Mouse (Mus musculus) megakaryocyte, embryonic 14.5 days (primary cell): Measurements from ENCODE around the gene Pex1.

Experiments
- FLI1 ChIP-seq: IDR thresholded peaks from 2 replicates; pipeline ENCODE4 v1.6.1; 2012; ENCODE audit warnings: low read length, inconsistent platforms, mixed read lengths
- GATA1 ChIP-seq: IDR thresholded peaks from 3 replicates; pipeline ENCODE4 v1.6.1; 2012; ENCODE audit warnings: mixed read lengths, low read length, inconsistent platforms, borderline replicate concordance

DNA sequence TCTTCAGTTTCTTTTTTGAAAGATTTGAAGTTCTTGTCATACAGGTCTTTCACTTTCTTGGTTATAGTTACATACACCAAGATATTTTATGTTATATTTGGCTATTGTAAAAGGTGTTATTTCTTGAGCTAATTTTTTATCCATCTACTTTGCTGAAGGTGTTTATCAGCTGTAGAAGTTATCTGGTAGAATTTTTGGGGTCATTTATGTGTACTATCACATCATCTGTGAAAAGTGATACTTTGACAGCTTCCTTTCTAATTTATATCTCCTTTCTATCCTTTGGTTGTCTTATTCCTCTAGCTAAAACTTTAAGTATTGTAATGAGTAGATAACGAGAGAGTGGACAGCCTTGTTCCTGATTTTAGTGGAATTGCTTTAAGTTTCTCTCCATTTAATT lies 44.4 kb upstream of the Pex1 start:
- no peak for TF ChIP-seq FLI1
- no peak for TF ChIP-seq GATA1
